Mouse (Mus musculus): Measurements from ENCODE around the gene Tpd52l1. TPM values are rescaled to one million over a fixed set of nuclear protein-coding genes. Genes with fewer than 3 reads are reported as not detected.
"Not testable (repeated sequence)": the region's sequence is repeated elsewhere in the genome, so short reads cannot be mapped to it uniquely, and the experiment has no call there.

The Tpd52l1 gene
- 11.4 and 12.4 TPM in 2 replicates for polyA plus RNA-seq (2012; rRNA removed)

DNA sequence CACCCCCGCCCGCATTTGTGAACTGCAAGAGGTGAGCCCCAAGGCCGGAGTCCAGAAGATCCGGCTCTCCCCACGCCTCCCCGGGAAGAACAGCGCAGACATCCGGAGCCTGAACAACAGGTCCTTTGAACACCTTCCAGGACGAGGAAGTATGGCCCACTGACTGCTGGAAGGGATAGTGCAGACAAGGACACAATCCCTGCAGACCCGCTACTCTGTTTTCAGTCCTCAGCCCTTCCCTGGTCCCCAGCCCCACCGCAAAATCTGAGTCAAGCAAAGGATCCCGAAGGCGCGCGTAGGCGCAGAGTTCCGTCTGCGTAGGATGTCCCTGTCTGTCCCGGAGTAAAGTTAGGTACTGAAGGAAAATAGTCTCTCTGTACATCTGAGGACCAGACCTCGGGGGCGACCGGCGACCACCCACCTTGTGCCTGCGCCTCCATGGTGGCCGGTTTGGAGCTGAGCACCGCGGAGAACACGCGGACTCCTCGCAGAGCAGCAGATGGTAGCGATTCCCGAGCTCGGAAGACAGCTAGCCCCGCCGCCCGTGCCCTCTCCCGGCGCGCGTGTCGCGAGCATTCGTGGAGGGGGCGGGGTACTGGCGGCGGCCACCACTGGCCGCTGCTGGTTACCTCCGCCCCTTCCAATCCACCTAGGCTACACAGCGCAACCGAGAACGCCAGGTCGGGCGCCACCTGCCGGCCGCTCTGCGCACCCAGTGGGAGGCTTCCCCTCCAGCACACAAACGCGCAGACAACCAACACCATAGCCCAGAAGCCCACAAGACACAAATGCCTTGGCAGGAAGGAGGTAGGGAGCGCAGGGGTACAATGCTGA lies at the start of gene Tpd52l1:
Tpd52l1 (minus strand) TSS at position 668 of the 834 bp plus-strand sequence.
- DNase-seq (ENCODE audit: low spot score) = peak; percentile 70

DNA sequence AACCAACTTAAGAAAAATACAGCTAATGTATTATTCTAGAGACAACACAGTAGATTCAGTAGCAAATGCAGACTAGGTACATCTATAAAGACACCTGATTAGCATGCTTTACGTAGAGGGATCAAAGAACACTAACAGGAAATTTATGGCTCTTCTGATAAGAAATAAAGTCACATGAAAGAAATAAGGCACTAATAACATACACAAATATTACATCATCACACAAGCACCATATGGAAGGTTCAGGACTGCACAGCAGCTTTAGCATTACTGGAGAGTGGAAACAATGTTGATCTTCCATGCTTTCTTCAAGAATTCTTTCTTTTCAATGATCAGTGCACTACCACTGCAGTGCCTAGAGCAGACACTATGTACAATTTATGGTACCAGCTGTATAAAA lies 48.5 kb upstream of the Tpd52l1 start:
- DNase-seq (ENCODE audit: low spot score) = no peak

DNA sequence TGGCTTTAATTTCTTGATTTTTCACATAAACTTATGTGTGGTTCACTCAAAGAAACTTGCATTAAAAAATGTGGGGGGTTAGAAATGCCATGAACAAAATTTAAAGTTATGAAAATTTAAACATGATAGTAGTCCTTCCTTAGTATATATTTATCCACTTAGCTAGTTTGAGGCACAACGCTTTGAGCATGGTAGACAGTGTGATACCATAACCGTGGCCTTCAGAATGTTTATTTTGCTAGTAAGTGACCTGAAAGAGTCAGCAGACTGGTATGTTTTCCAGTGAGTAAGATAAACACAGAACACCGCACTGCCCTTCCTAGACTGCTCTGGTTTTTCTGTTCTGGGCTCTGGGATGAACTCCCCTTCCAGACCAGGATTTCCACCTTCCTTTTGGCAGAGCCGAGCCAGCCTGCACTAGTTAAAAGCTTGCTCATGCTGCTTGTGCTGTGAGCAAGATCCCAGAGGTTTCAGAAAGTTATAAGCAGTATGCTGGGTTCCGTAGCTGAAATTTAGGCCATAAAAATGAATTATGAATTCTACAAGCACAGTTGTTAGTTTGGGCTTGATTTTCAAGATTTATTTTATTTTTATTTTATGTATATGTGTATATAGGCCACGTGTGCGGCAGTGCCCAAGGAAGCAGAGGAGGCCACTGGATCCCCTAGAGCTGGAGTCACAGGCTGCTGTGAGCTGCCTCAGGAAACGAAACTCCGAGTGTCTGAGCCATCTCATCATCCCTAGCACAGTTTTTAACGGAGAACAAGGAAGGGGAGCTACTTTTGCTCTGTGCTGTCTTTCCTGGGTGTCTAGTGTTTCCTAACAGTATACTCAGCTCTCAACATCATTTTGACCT lies 21.5 kb upstream of the Tpd52l1 start:
- DNase-seq (ENCODE audit: low spot score) = no peak

- DNase-seq (ENCODE audit: low spot score) = no peak
These were observed 20.2 kb upstream of the Tpd52l1 start for GRCm38 (mm10) chr10:31465840-31466541.

- no peak for DNase-seq (ENCODE audit: low spot score)
These were observed 19.7 kb upstream of the Tpd52l1 start for GRCm38 (mm10) chr10:31465424-31465823.

GRCm38 (mm10) chr10:31463044-31463443 lies 17.3 kb upstream of the Tpd52l1 start:
- no peak for DNase-seq (ENCODE audit: low spot score)

- DNase-seq (ENCODE audit: low spot score) = no peak
These were observed 11.0 kb upstream of the Tpd52l1 start for GRCm38 (mm10) chr10:31456806-31457205.

- DNase-seq (ENCODE audit: low spot score) = no peak
These were observed 1.3 kb upstream of the Tpd52l1 start for GRCm38 (mm10) chr10:31447083-31447482.

DNA sequence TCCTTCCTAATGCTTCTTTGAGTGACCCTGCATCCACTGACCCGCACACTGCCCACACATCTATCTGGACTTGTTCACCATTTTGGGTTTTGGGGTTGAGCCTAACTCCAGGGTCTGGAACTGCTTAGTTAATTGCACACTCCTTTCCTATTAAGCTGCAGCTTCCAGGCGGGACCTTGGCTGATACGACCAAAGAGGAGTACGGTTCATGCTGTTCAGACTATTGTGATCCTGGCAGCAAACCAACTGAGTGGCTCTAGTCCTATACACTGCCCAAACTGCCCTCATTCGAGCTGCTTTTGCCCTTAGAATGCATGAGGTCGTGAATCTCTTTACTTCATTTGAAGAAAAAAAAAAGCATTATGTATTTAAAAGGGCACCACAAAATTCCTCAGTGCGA lies 1.6 kb downstream of the Tpd52l1 start:
- no peak for DNase-seq (ENCODE audit: low spot score)

DNA sequence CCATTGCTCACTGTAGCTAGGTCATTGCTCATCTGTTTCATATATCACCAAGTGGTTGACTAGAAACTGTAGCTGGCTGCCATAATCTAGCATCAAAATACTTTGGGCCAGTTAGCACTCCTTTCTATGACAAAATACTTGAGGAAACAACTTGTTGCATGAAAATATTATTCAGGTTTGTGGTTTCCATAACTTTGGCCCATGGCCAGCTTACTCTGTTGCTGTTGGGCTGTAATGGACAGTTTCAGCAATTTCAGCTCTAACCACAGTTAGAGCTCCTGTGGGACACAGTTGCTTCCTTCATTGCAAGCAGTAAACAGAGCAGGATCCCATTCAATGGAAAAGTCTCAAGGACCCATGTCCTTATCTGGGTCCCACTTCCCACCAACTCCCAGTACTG lies 4.3 kb downstream of the Tpd52l1 start:
- DNase-seq (ENCODE audit: low spot score) = no peak

- no peak for DNase-seq (ENCODE audit: low spot score)
These were observed 9.7 kb downstream of the Tpd52l1 start for GRCm38 (mm10) chr10:31436047-31436446.

DNA sequence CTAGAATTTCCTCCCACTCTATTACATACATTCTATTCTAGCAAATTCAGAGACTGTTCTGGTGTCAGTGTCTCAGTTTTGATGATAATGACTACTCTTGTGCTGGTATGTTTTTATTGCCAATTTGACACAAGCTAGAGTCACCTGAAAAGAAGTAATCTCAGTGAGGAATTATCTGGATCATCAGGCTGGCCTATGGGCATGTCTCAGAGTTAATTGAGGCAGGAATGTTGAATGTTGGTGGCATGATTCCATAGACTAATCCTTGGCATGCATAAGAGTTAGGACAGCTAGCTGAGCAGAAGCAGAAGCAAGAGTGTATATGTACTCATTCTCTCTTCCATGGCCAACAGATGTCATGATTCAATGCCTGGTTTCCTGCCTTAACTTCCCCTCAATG lies 27.8 kb downstream of the Tpd52l1 start:
- no peak for DNase-seq (ENCODE audit: low spot score)

GRCm38 (mm10) chr10:31392990-31393389 lies 52.8 kb downstream of the Tpd52l1 start:
- no peak for DNase-seq (ENCODE audit: low spot score)

GRCm38 (mm10) chr10:31390777-31391395 lies 54.9 kb downstream of the Tpd52l1 start:
- DNase-seq (ENCODE audit: low spot score) = no peak

GRCm38 (mm10) chr10:31388566-31388965 lies 57.2 kb downstream of the Tpd52l1 start:
- DNase-seq (ENCODE audit: low spot score) = not testable (repeated sequence)

GRCm38 (mm10) chr10:31370200-31370599 lies 75.6 kb downstream of the Tpd52l1 start:
- DNase-seq (ENCODE audit: low spot score) = not testable (repeated sequence)

DNA sequence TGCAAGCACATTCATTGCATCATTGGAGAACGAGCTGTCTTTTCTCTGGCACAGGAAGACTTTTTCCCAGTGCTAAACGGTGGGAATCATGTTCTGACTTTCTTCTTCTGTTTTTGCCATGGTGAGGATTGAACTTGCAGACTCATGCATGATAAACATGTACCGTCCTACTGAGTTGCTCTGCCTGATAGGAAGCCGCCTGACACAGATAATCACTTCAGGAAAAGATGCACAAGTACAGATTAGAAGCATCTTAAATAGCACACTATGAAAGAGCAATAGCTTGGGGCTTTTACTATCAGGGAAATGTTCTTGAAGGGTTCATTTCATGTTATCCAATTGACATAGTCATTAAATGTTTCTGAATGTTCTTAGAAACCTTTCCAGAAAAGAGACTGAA lies 86.0 kb downstream of the Tpd52l1 start:
- DNase-seq (ENCODE audit: low spot score) = no peak

GRCm38 (mm10) chr10:31354886-31355461 lies 90.8 kb downstream of the Tpd52l1 start:
- DNase-seq (ENCODE audit: low spot score) = no peak

GRCm38 (mm10) chr10:31354141-31354540 lies 91.6 kb downstream of the Tpd52l1 start:
- DNase-seq (ENCODE audit: low spot score) = no peak

- DNase-seq (ENCODE audit: low spot score) = no peak
These were observed 92.8 kb downstream of the Tpd52l1 start for GRCm38 (mm10) chr10:31352845-31353427.

- DNase-seq (ENCODE audit: low spot score) = no peak
These were observed 94.7 kb downstream of the Tpd52l1 start for GRCm38 (mm10) chr10:31351056-31351455.

All from urinary bladder, adult 2 months (tissue).